ENCODE assay signal across 29 mouse cellular contexts in genomic region chr17:11960492-11960891, GRCm38 (mm10).
"Had no signal": no experiment of that assay in that cellular context is flagged by ENCODE, and none has a peak within 500 bp of the region (broad histone marks: within the 10 kb centered on the region; RNA-seq: fewer than 3 reads in every experiment).

No protein-coding gene starts in this region.

- H3K4me3 ChIP-seq: embryonic facial prominence, embryonic 10.5 days; embryonic facial prominence, embryonic 12.5 days; embryonic facial prominence, embryonic 13.5 days; embryonic facial prominence, embryonic 15.5 days; erythroblast, embryonic 14.5 days; forebrain, embryonic 10.5 days; forebrain, embryonic 12.5 days; forebrain, embryonic 13.5 days; forebrain, embryonic 15.5 days; gastrocnemius, adult 2 months; heart, adult 2 months; heart, embryonic 10.5 days had no signal

- ATAC-seq: forebrain, embryonic 13.5 days; forebrain, embryonic 14.5 days; forebrain, embryonic 15.5 days; forebrain, embryonic 16.5 days; forebrain, postnatal 0 days had no signal

- DNase-seq: cerebellum, adult 8-10 months; cerebellum, adult 9-10 months; cerebellum, adult 9-11 months; cerebellum, postnatal 10 days; cerebellum, postnatal 14 days; cerebellum, postnatal 25 days; cerebellum, postnatal 36 days; embryo, embryonic 11 days; forebrain, postnatal 0 days; gastrocnemius, adult 2 months; gastrocnemius, postnatal 10 days; gastrocnemius, postnatal 14 days; gastrocnemius, postnatal 25 days; gastrocnemius, postnatal 36 days; heart, adult 11 months; heart, adult 18-20 months; heart, adult 2 months had no signal

- H3K9ac ChIP-seq: embryonic facial prominence, embryonic 12.5 days; embryonic facial prominence, embryonic 13.5 days; embryonic facial prominence, embryonic 15.5 days; forebrain, embryonic 12.5 days; forebrain, embryonic 13.5 days; forebrain, embryonic 15.5 days; forebrain, postnatal 0 days had no signal

- H3K27ac ChIP-seq: embryonic facial prominence, embryonic 10.5 days; embryonic facial prominence, embryonic 12.5 days; embryonic facial prominence, embryonic 13.5 days; embryonic facial prominence, embryonic 15.5 days; forebrain, embryonic 10.5 days; forebrain, embryonic 12.5 days; forebrain, embryonic 13.5 days; forebrain, embryonic 15.5 days; gastrocnemius, adult 2 months; heart, adult 2 months; heart, embryonic 10.5 days had no signal

- H3K27me3 ChIP-seq: embryonic facial prominence, embryonic 12.5 days; embryonic facial prominence, embryonic 15.5 days; forebrain, embryonic 12.5 days; forebrain, embryonic 13.5 days; forebrain, embryonic 15.5 days had no signal

- H3K4me1 ChIP-seq: embryonic facial prominence, embryonic 12.5 days; embryonic facial prominence, embryonic 13.5 days; embryonic facial prominence, embryonic 15.5 days had no signal

- H3K9me3 ChIP-seq: embryonic facial prominence, embryonic 12.5 days; embryonic facial prominence, embryonic 15.5 days; forebrain, embryonic 13.5 days; forebrain, embryonic 15.5 days; heart, embryonic 10.5 days had no signal

- H3K36me3 ChIP-seq: embryonic facial prominence, embryonic 10.5 days; embryonic facial prominence, embryonic 12.5 days; embryonic facial prominence, embryonic 13.5 days; embryonic facial prominence, embryonic 15.5 days; forebrain, embryonic 10.5 days; forebrain, embryonic 12.5 days; forebrain, embryonic 15.5 days; heart, embryonic 10.5 days had no signal

- H3K4me2 ChIP-seq: embryonic facial prominence, embryonic 12.5 days; embryonic facial prominence, embryonic 13.5 days; embryonic facial prominence, embryonic 15.5 days; forebrain, embryonic 12.5 days; forebrain, embryonic 13.5 days; forebrain, embryonic 15.5 days had no signal
